Mouse (Mus musculus): ENCODE measurements at regions not wholly inside any gene's neighbourhood (a gene's known extent, or its start where the extent isn't known, plus 50 kb on each side); places are given as distances from the start of the nearest gene placed in this dataset.

GRCm38 (mm10) chr10:98610708-98611107, 303.5 kb upstream of the Atp2b1 start:
- Histone ChIP-seq H3K4me2 (no peak overlapping the region), H3K27ac (no peak overlapping the region), H3K9ac (no peak overlapping the region), H3K9me3 (no peaks in the 10 kb centered on the region), H3K36me3 (no peaks in the 10 kb centered on the region), H3K27me3 (no peaks in the 10 kb centered on the region), H3K4me3 (no peak overlapping the region), H3K4me1 (0 out of 2 replicates have a peak, but pooled peaks cover 6% of the 10 kb centered on the region)
- WGBS = 52% methylated on average over 6 of the region's 6 CpGs
- no peak for ATAC-seq (ENCODE audit: borderline replicate concordance, extremely low read depth, low FRiP score, low TSS enrichment)

- WGBS = 69% methylated on average over 4 of the region's 4 CpGs
- no peak overlapping the region for H3K4me3 ChIP-seq
- H3K9me3 ChIP-seq = no peaks in the 10 kb centered on the region
- H3K9ac ChIP-seq = no peak overlapping the region
- H3K36me3 ChIP-seq = no peaks in the 10 kb centered on the region
- H3K27ac ChIP-seq = no peak overlapping the region
- H3K4me1 ChIP-seq = 0 out of 2 replicates have a peak, but pooled peaks cover 6% of the 10 kb centered on the region
- ATAC-seq (ENCODE audit: borderline replicate concordance, extremely low read depth, low FRiP score, low TSS enrichment) = no peak
- no peak overlapping the region for H3K4me2 ChIP-seq
- no peaks in the 10 kb centered on the region for H3K27me3 ChIP-seq
These were observed 302.4 kb upstream of the Atp2b1 start for GRCm38 (mm10) chr10:98611707-98612360.

- Histone ChIP-seq H3K4me1 (peaks cover 10% of the 10 kb centered on the region), H3K27ac (peak overlapping the region; percentile 43), H3K36me3 (no peaks in the 10 kb centered on the region), H3K4me3 (no peak overlapping the region), H3K9me3 (no peaks in the 10 kb centered on the region), H3K4me2 (no peak overlapping the region), H3K9ac (no peak overlapping the region), H3K27me3 (no peaks in the 10 kb centered on the region)
- ATAC-seq (ENCODE audit: borderline replicate concordance, extremely low read depth, low FRiP score, low TSS enrichment) = peak; percentile 88
- 65% methylated on average over 21 of the region's 21 CpGs for WGBS
These were observed 295.3 kb upstream of the Atp2b1 start for GRCm38 (mm10) chr10:98618736-98619525.

GRCm38 (mm10) chr10:98624103-98624502, 290.1 kb upstream of the Atp2b1 start:
- WGBS = 56% methylated on average over 1 of the region's 1 CpGs
- no peaks in the 10 kb centered on the region for H3K36me3 ChIP-seq
- no peaks in the 10 kb centered on the region for H3K27me3 ChIP-seq
- H3K4me2 ChIP-seq = no peak overlapping the region
- H3K4me1 ChIP-seq = peaks cover 11% of the 10 kb centered on the region
- no peak overlapping the region for H3K9ac ChIP-seq
- no peak overlapping the region for H3K4me3 ChIP-seq
- H3K27ac ChIP-seq = 0 out of 2 replicates have a peak overlapping the region, but pooled peaks have one; percentile 53
- ATAC-seq (ENCODE audit: borderline replicate concordance, extremely low read depth, low FRiP score, low TSS enrichment) = peak; percentile 82; the same call in 1 of the 2 replicates
- H3K9me3 ChIP-seq = no peaks in the 10 kb centered on the region

GRCm38 (mm10) chr10:98624681-98625321, 289.4 kb upstream of the Atp2b1 start:
- peak; percentile 81; the same call in 1 of the 2 replicates for ATAC-seq (ENCODE audit: borderline replicate concordance, extremely low read depth, low FRiP score, low TSS enrichment)
- 28% methylated on average over 12 of the region's 12 CpGs for WGBS
- Histone ChIP-seq H3K4me2 (peak overlapping the region; percentile 44), H3K4me3 (no peak overlapping the region), H3K36me3 (no peaks in the 10 kb centered on the region), H3K9me3 (no peaks in the 10 kb centered on the region), H3K27me3 (no peaks in the 10 kb centered on the region), H3K9ac (no peak overlapping the region; the same call in 1 of the 2 replicates), H3K27ac (peak overlapping the region; percentile 53; the same call in 1 of the 2 replicates), H3K4me1 (peaks cover 10% of the 10 kb centered on the region)

- Histone ChIP-seq H3K27me3 (no peaks in the 10 kb centered on the region), H3K4me3 (no peak overlapping the region), H3K9me3 (no peaks in the 10 kb centered on the region), H3K36me3 (no peaks in the 10 kb centered on the region), H3K9ac (no peak overlapping the region), H3K4me1 (peaks cover 10% of the 10 kb centered on the region), H3K4me2 (no peak overlapping the region), H3K27ac (no peak overlapping the region)
- ATAC-seq (ENCODE audit: borderline replicate concordance, extremely low read depth, low FRiP score, low TSS enrichment) = no peak
- 84% methylated on average over 1 of the region's 1 CpGs for WGBS
These were observed 286.0 kb upstream of the Atp2b1 start for GRCm38 (mm10) chr10:98628191-98628590.

- H3K9ac ChIP-seq = no peak overlapping the region
- no peak overlapping the region for H3K27ac ChIP-seq
- H3K9me3 ChIP-seq = no peaks in the 10 kb centered on the region
- 16% methylated on average over 3 of the region's 3 CpGs for WGBS
- H3K4me2 ChIP-seq = no peak overlapping the region
- H3K36me3 ChIP-seq = no peaks in the 10 kb centered on the region
- ATAC-seq (ENCODE audit: borderline replicate concordance, extremely low read depth, low FRiP score, low TSS enrichment) = no peak
- no peak overlapping the region for H3K4me3 ChIP-seq
- peaks cover 6% of the 10 kb centered on the region; the same call in 1 of the 2 replicates for H3K4me1 ChIP-seq
- no peaks in the 10 kb centered on the region for H3K27me3 ChIP-seq
These were observed 285.0 kb upstream of the Atp2b1 start for GRCm38 (mm10) chr10:98629248-98629647.

- no peaks in the 10 kb centered on the region for H3K9me3 ChIP-seq
- H3K4me3 ChIP-seq = no peak overlapping the region
- H3K36me3 ChIP-seq = no peaks in the 10 kb centered on the region
- 59% methylated on average over 14 of the region's 14 CpGs for WGBS
- no peak for ATAC-seq (ENCODE audit: borderline replicate concordance, extremely low read depth, low FRiP score, low TSS enrichment)
- no peak overlapping the region for H3K9ac ChIP-seq
- no peaks in the 10 kb centered on the region for H3K4me1 ChIP-seq
- no peak overlapping the region for H3K27ac ChIP-seq
- no peaks in the 10 kb centered on the region for H3K27me3 ChIP-seq
- no peak overlapping the region for H3K4me2 ChIP-seq
These were observed 276.2 kb upstream of the Atp2b1 start for GRCm38 (mm10) chr10:98637759-98638611.

GRCm38 (mm10) chr10:98645681-98646122, 268.5 kb upstream of the Atp2b1 start:
- WGBS = 83% methylated on average over 10 of the region's 10 CpGs
- no peak overlapping the region for H3K4me3 ChIP-seq
- no peak overlapping the region for H3K9ac ChIP-seq
- no peaks in the 10 kb centered on the region for H3K9me3 ChIP-seq
- H3K27me3 ChIP-seq = no peaks in the 10 kb centered on the region
- no peaks in the 10 kb centered on the region; the same call in 1 of the 2 replicates for H3K4me1 ChIP-seq
- no peak overlapping the region for H3K27ac ChIP-seq
- no peaks in the 10 kb centered on the region for H3K36me3 ChIP-seq
- no peak overlapping the region for H3K4me2 ChIP-seq
- no peak for ATAC-seq (ENCODE audit: borderline replicate concordance, extremely low read depth, low FRiP score, low TSS enrichment)

- no peak for ATAC-seq (ENCODE audit: borderline replicate concordance, extremely low read depth, low FRiP score, low TSS enrichment)
- H3K27ac ChIP-seq = no peak overlapping the region
- H3K4me3 ChIP-seq = no peak overlapping the region
- H3K9ac ChIP-seq = no peak overlapping the region
- no peaks in the 10 kb centered on the region for H3K27me3 ChIP-seq
- no peaks in the 10 kb centered on the region for H3K36me3 ChIP-seq
- H3K9me3 ChIP-seq = no peaks in the 10 kb centered on the region
- no peaks in the 10 kb centered on the region; the same call in 1 of the 2 replicates for H3K4me1 ChIP-seq
- H3K4me2 ChIP-seq = no peak overlapping the region
- WGBS = 75% methylated on average over 8 of the region's 8 CpGs
These were observed 267.8 kb upstream of the Atp2b1 start for GRCm38 (mm10) chr10:98646311-98646999.

All from lung, embryonic 15.5 days (tissue).